Mouse (Mus musculus) thymus, postnatal 14 days (tissue): ENCODE measurements at regions not wholly inside any gene's neighbourhood (a gene's known extent, or its start where the extent isn't known, plus 50 kb on each side); places are given as distances from the start of the nearest gene placed in this dataset.
"Not testable (repeated sequence)": the region's sequence is repeated elsewhere in the genome, so short reads cannot be mapped to it uniquely, and the experiment has no call there.

Experiments used
- DNase-seq: peaks from one replicate; pipeline ENCODE4 v3.0.0; 2021

DNA sequence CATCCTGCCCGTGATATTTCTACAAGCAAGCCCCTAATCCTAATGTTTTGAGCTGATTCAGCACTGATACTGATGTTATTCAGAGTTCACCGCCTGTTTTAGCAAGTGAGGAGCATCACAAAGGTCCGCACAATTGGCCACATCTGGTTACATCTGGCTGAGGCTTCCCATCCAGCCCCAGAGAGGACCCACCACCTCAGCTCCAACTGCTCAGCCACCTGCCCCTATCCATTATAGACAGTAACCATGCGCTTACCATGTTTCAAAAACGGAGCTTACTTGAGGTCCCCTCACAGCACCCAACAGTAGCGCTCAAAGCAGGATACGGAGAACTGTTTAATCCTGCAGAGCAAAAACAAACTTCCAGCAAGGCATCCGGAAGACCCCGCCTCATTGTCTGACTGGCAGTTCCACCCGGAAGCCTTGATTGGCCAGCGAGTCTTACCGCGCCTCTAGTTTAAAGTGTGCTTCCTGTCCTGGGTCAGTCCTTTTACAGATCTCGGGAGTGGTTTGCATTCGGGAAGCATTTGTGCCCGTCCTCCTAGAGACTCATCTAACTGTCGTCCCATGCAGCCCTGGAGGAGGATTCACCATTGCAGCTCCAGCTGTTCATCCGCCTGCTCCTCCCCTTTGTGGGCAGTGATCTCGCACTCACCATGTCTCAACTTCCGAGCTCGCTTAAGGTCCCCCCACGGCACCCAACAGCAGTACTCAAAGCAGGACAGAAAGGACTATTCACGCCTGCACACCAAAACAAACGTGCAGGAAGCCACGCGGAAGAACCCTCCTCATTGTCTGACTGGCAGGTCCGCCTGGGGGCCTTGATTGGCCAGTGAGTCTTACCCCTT is 69.9 kb upstream of the Zfp825 start:
- DNase-seq: peak; percentile 78

- DNase-seq: not testable (repeated sequence)
Measured at GRCm38 (mm10) chr13:74564331-74564727, 70.5 kb upstream of the Zfp825 start.

GRCm38 (mm10) chr13:74569967-74570366 is 69.4 kb upstream of the Erap1 start:
- DNase-seq: peak; percentile 74
